Mouse (Mus musculus): ENCODE results near the gene Iqsec3. TPM values are rescaled to one million over a fixed set of nuclear protein-coding genes. Genes with fewer than 3 reads are reported as not detected.

Gene Iqsec3
- not detected for total RNA-seq (2023)

GRCm38 (mm10) chr6:121473093-121473821, at the start of gene Iqsec3:
TSS of gene Iqsec3 (minus strand) at chr6:121473678.

GRCm38 (mm10) chr6:121343026-121343770, 130.3 kb downstream of the Iqsec3 start, which contains the start of gene Slc6a12:
TSS of gene Slc6a12 (plus strand) at chr6:121343076.

Other genes starting within 250 kb of the Iqsec3 start
- gene Usp18, start 227.8 kb downstream of the Iqsec3 start, total RNA-seq (2023): 10 to 100 TPM in 1 of 2 experiments, 1 to 10 TPM in 1; 6.2 to 11.0 TPM
- 1 to 10 TPM; 2.5 to 3.5 TPM for gene Slc6a13, start 173.5 kb downstream of the Iqsec3 start, total RNA-seq (2023)
- 10 to 100 TPM; 18.8 to 30.7 TPM for gene Slc6a12, start 130.6 kb downstream of the Iqsec3 start, total RNA-seq (2023)
- gene A2m, start 161.7 kb upstream of the Iqsec3 start, total RNA-seq (2023): under 1 TPM in 1 of 2 experiments, not detected in 1; 0.09 TPM

Measured in neutrophil, adult 83 days (primary cell).